Mouse (Mus musculus) limb, embryonic 10.5 days (tissue): ENCODE results near the gene Lrp11. TPM values are rescaled to one million over a fixed set of nuclear protein-coding genes. Genes with fewer than 3 reads are reported as not detected.

Experiments used
- DNase-seq: peaks from one replicate; pipeline ENCODE4 v3.0.0-alpha.2; 2017; ENCODE audit warnings: low spot score
- H3K27ac ChIP-seq: fragments of 300-500 bp; sonication (generic); 2 replicates; pipeline ENCODE4 v1.5.1; 2016; ENCODE audit warnings: mild to moderate bottlenecking
- H3K27me3 ChIP-seq: fragments of 300-500 bp; sonication (generic); 2 replicates; pipeline ENCODE4 v1.6.1; 2016; ENCODE audit warnings: low read depth, mild to moderate bottlenecking; ENCODE audit not compliant: poor library complexity, severe bottlenecking
- H3K36me3 ChIP-seq: fragments of 300-500 bp; sonication (generic); 2 replicates; pipeline ENCODE4 v1.6.1; 2016; ENCODE audit warnings: mild to moderate bottlenecking, moderate library complexity
- H3K4me1 ChIP-seq: fragments of 300-500 bp; sonication (generic); 2 replicates; pipeline ENCODE4 v1.6.1; 2016
- H3K4me3 ChIP-seq: fragments of 300-500 bp; sonication (generic); 2 replicates; pipeline ENCODE4 v1.5.1; 2016; ENCODE audit warnings: mild to moderate bottlenecking, moderate library complexity
- H3K9me3 ChIP-seq: fragments of 300-500 bp; sonication (generic); replicated peaks from 2 replicates; pipeline ENCODE4 v1.6.1; 2016; ENCODE audit warnings: mild to moderate bottlenecking
- WGBS: fragments of 180-500 bp; shearing (Covaris S2); methylation state at CpG from one replicate; pipeline ENCODE4 v1.1.7; 2016; 5-methylcytosine and 5-hydroxymethylcytosine counted together
- polyA plus RNA-seq: library from polyadenylated mRNA; unstranded; fragments of >200 nt; fragmentation: Nextera tagmentation; extraction: Ambion mirVana; gene quantifications from 2 replicates; pipeline ENCODE4 v1.2.1, GENCODE M21; 2016

The Lrp11 gene
- 1.4 and 1.6 TPM in 2 replicates for polyA plus RNA-seq

DNA sequence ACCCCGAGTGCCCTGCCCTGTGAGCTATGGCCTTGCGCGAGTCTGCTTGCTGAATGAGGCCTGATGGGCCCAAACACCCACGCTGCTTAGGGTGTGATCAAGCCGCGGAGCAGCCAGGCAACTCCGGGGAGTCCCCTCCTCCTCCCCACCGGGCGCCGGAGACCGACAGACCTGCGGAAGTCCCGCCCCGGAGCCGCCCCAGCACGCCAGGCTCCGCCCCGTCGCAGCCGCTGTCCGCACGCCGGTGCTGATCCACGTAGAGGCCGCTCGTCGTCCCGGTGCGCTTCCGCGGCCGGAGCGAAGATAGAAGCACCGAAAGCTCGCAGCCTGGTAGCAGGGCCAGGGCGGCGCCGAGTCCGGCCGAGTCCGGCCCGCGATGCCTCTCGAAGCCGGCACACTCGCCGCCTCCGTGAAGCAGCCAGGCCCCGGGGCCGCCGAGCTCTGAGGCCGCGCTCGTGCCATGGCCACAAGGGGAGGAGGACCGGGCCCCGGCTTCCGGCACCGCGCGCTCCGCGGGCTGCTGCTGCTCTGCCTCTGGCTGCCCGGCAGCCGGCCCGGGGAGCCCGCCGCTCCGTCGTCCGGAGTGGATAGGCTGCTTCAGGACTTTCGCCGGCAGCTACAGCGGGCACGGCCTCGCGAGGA lies at the start of gene Lrp11:
Gene Lrp11 (plus strand): TSS at position 209 of the 642 bp plus-strand sequence.
- DNase-seq: peak; percentile 98
- Histone ChIP-seq H3K4me3 (peak within 1 kb of the TSS; percentile 82), H3K4me1 (peaks cover 12% of the 10 kb centered on the region), H3K9me3 (no peaks in the 10 kb centered on the region), H3K27me3 (peaks cover 30% of the 10 kb centered on the region), H3K27ac (peak within 1 kb of the TSS; percentile 50; the same call in 1 of the 2 replicates), H3K36me3 (no peaks in the 10 kb centered on the region)
- WGBS: under 1% methylated on average over 70 of the region's 76 CpGs

DNA sequence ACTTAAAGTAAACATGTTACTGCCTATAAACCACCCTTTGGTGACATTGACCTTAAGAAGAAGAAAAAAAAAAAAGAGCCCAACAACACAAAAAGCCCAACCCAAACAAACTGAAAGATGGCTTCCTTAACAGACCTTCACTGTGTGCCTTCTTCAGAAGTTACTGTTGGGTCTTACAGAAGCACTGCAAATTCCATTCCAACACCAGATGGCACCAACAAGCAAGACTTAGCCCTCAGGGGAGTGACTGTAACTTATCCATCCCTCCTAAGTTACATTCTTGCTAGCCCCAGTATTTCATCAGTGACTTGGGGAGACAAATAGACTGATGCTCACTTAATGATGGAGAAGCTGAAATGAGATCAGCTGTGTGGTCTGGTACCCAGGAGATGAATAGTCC lies 11.6 kb upstream of the Lrp11 start:
- Histone ChIP-seq H3K4me1 (0 out of 2 replicates have a peak, but pooled peaks cover 7% of the 10 kb centered on the region), H3K36me3 (no peaks in the 10 kb centered on the region), H3K27ac (no peak overlapping the region), H3K4me3 (no peak overlapping the region), H3K9me3 (no peaks in the 10 kb centered on the region), H3K27me3 (no peaks in the 10 kb centered on the region)
- no peak for DNase-seq

DNA sequence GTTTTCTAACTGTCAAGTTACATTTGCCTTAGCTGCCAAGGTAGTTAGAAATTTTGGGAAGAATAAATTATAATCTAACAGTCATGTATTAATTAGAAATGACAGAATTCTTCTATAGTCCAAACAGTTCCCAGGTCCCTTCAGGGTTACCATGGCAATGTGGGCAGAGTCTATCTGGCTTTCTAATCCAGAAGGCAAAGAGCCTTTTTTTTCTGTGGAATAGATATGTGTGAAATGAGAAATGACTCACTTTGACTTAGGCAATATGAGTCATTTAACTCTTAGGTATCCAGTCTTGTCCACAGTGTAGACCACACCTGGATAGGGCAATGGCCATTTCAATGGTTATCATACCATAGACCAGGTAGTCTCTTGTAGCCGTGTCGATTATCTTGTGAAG lies 8.2 kb upstream of the Lrp11 start:
- Histone ChIP-seq H3K36me3 (no peaks in the 10 kb centered on the region), H3K9me3 (no peaks in the 10 kb centered on the region), H3K27ac (no peak overlapping the region), H3K4me3 (no peak overlapping the region), H3K4me1 (0 out of 2 replicates have a peak, but pooled peaks cover 7% of the 10 kb centered on the region), H3K27me3 (no peaks in the 10 kb centered on the region)
- WGBS: 97% methylated on average over 2 of the region's 2 CpGs
- no peak for DNase-seq

DNA sequence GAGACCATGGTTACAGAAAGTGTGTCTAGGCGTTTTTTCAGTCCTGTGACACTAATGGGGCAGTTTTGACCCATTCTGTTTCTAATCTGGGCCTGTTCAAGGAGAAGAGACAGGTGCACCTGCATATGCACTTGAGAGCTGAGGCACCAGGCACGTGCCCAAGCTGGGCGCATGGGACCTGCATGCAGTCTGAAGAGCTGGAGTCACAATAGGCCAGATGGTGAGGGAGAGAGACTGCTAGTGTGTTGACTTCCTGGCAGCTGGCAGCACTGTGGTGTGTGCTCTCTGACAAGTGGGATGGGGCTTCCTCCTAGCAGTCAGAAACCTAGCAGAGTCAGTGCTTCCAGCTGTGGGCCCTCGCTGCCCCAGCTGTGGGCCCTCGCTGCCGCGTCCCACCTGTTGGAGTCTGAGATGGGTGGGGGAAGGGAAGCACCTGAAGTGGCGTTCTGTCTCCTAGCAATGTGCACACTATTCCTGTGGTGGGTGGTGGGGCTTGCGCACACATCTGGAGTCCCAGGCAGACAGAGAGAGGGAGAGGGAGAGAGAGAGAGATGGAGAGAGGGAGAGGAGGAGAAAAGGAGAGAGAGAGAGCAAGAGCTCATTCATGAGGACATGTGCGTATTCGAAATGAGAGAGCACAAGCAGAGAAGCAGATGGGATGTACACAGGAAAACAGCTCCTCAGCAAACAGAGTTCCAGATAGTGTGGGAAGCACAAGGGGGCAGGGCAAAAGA lies 7.3 kb upstream of the Lrp11 start:
- no peaks in the 10 kb centered on the region for H3K36me3 ChIP-seq
- DNase-seq: peak; percentile 29
- H3K4me1 ChIP-seq: 0 out of 2 replicates have a peak, but pooled peaks cover 7% of the 10 kb centered on the region
- H3K4me3 ChIP-seq: no peak overlapping the region
- H3K9me3 ChIP-seq: no peaks in the 10 kb centered on the region
- H3K27me3 ChIP-seq: no peaks in the 10 kb centered on the region
- 44% methylated on average over 11 of the region's 11 CpGs for WGBS
- no peak overlapping the region for H3K27ac ChIP-seq

DNA sequence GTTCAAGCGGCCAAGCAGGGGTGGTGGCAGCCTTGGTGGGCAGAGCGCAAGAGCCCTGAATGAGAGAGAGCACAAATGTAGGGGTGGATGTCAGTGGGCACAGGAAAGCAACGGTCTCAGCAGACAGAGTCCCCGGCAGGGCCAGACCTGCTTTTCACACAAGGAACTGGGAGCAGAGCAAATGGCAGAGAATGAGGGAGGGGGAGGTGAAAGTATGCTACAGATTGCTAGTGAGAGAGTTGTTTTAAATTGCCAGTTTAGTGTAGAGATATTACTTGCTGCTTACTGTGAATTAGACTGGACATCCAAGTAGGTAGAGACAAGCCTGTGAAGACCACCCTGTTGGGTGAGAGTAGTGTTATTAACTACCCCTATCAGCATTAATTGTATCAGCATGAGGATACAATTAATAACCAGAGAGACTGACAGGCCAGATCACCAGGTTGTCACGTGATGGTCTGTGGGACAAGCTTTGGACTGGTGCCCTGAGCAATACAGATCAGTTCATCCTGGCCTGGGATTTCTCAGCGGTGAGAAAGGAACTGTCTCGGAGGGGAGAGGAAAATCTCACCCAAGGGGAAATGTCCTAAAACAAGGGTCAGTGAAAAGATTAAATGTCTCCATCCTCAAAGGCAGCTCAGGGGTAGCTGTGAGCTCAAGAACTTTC lies 6.6 kb upstream of the Lrp11 start:
- no peak for DNase-seq
- 0 out of 2 replicates have a peak, but pooled peaks cover 7% of the 10 kb centered on the region for H3K4me1 ChIP-seq
- no peaks in the 10 kb centered on the region; the same call in 1 of the 2 replicates for H3K27me3 ChIP-seq
- WGBS: 40% methylated on average over 7 of the region's 7 CpGs
- no peak overlapping the region for H3K4me3 ChIP-seq
- H3K27ac ChIP-seq: no peak overlapping the region
- H3K9me3 ChIP-seq: no peaks in the 10 kb centered on the region
- H3K36me3 ChIP-seq: no peaks in the 10 kb centered on the region

DNA sequence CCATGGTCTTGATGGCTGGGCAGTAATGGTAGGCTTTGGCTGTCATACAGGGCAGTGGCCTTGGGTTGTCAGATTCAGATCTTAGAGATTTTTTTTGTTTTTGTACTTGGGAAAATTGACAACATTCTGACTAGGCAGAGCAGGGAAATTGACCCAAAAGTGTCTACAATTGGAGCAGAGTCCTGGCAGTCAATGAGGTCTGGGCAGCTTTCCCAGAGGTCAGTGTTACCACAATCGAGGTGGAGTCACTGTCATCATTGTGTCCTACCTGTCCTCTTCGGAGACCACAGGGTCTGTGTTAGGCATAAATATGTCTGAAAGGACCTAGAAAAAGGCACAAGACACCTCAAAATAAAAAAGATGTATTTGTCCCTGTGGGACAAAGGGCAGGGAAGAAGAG lies 2.8 kb upstream of the Lrp11 start:
- peaks cover 22% of the 10 kb centered on the region for H3K27me3 ChIP-seq
- no peaks in the 10 kb centered on the region for H3K9me3 ChIP-seq
- WGBS: 86% methylated on average over 2 of the region's 2 CpGs
- no peak overlapping the region for H3K4me3 ChIP-seq
- no peak overlapping the region for H3K27ac ChIP-seq
- H3K36me3 ChIP-seq: no peaks in the 10 kb centered on the region
- no peak for DNase-seq
- H3K4me1 ChIP-seq: peaks cover 19% of the 10 kb centered on the region

DNA sequence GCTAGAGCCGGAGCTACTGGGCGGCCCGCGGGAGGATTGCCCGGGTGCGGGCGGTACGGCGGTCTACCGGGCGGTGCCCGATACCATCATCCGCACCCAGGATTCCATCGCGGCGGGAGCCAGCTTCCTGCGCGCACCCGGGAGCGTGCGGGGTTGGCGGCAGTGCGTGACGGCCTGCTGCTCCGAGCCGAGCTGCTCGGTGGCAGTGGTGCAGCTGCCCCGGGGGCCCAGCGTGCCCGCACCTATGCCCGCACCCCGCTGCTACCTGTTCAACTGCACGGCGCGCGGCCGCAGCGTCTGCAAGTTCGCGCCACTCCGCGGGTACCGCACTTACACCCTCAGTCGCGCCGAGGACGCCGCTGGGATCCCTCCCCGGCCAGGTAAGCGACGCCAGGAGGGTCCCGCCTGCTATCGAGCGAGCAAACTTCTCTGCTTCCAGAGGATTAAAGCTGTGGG lies 662 bp downstream of the Lrp11 start:
- H3K36me3 ChIP-seq: no peaks in the 10 kb centered on the region
- whole genome bisulfite sequencing: under 1% methylated on average over 54 of the region's 54 CpGs
- H3K4me1 ChIP-seq: peaks cover 12% of the 10 kb centered on the region
- no peak overlapping the region for H3K27ac ChIP-seq
- peak overlapping the region; percentile 82 for H3K4me3 ChIP-seq
- peak; percentile 40 for DNase-seq
- H3K27me3 ChIP-seq: peaks cover 30% of the 10 kb centered on the region
- no peaks in the 10 kb centered on the region for H3K9me3 ChIP-seq

DNA sequence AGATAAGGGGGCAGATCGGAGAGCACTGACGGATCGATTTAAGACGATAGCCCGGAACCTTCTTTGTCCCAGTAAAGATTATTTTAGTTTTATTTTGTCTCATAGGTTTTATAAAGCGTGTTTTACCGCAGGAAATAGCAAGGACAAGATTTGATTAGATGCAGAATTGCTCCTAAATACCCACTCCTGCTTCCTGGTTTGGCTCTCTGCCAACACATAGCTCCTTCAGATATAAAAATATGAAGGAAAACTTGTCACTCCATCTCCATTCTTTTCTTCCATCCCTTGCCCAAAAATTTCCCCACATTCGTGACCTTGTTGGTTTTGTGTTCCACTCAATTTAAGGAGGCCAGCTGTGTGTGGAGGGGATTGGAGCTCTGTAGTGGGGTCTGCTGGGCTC lies 1.2 kb downstream of the Lrp11 start:
- peaks cover 12% of the 10 kb centered on the region for H3K4me1 ChIP-seq
- H3K36me3 ChIP-seq: no peaks in the 10 kb centered on the region
- peaks cover 30% of the 10 kb centered on the region for H3K27me3 ChIP-seq
- H3K9me3 ChIP-seq: no peaks in the 10 kb centered on the region
- DNase-seq: no peak
- H3K4me3 ChIP-seq: peak overlapping the region; percentile 82
- 8% methylated on average over 8 of the region's 8 CpGs for WGBS
- H3K27ac ChIP-seq: no peak overlapping the region

DNA sequence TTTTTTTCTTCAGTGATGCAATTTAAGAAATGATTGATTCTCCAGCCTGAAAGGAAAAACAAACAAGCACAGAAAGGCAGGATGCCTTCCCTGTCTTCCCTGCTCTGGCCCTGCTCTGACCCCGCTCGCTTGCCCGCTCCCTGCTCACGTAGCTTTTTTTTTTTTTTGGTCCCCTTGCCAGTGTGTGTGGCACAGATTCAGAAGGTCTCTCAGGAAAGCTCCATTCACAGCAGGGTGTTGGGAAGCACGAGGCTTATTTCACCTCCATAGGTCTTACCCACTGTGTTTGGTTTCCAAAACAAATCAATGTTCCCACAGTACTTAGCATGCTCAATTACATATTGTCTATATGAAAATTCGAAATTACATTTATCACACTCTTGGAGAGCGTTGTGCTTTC lies 5.2 kb downstream of the Lrp11 start:
- WGBS: 42% methylated on average over 7 of the region's 7 CpGs
- Histone ChIP-seq H3K4me3 (no peak overlapping the region), H3K4me1 (peaks cover 7% of the 10 kb centered on the region), H3K27me3 (peaks cover 28% of the 10 kb centered on the region), H3K27ac (no peak overlapping the region), H3K36me3 (no peaks in the 10 kb centered on the region), H3K9me3 (no peaks in the 10 kb centered on the region)
- no peak for DNase-seq

DNA sequence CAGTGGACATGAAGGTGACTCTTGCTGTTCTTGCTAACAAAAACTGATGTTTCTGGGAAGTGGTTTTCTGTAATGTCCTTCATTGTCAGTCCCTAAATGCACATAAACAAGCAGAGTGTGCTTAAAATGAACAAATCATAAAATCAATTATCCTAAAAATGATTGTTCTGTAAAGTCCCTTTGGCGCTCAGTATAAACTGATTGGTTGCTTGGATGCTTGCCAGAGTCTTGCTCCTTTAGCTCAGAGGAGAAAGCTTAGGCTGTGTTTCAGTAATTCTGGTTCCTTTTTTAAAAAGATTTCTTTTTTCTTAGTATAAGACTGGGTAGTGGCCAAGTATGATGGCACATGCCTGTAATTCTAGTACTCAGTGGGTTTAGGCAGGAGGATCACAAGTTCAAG lies 6.7 kb downstream of the Lrp11 start:
- Histone ChIP-seq H3K36me3 (no peaks in the 10 kb centered on the region), H3K9me3 (no peaks in the 10 kb centered on the region), H3K4me3 (no peak overlapping the region), H3K27me3 (peaks cover 13% of the 10 kb centered on the region), H3K4me1 (no peaks in the 10 kb centered on the region), H3K27ac (no peak overlapping the region)
- WGBS: 100% methylated on average over 1 of the region's 1 CpGs
- DNase-seq: no peak

DNA sequence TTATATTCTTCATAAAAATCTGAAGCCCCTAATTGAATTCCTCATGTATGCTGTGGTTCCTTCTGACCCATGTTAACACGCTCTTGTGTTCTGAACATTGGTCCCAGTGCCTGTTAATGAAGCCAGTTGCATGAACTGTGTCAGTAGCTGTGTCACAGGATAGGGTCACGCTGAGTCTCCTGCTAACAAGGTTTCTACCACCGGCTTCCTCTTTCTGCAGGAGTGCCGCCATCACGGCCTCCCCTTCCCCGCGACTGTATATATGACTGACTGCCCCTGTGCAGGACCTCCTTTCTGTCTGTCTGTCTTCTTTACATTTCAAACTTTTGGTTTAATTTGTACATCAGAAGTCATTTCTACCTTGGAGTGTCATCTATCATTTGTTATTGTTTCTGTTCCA lies 8.6 kb downstream of the Lrp11 start:
- Histone ChIP-seq H3K27me3 (no peaks in the 10 kb centered on the region), H3K27ac (no peak overlapping the region), H3K4me3 (no peak overlapping the region), H3K9me3 (no peaks in the 10 kb centered on the region), H3K36me3 (no peaks in the 10 kb centered on the region), H3K4me1 (no peaks in the 10 kb centered on the region)
- WGBS: 90% methylated on average over 7 of the region's 7 CpGs
- DNase-seq: no peak

DNA sequence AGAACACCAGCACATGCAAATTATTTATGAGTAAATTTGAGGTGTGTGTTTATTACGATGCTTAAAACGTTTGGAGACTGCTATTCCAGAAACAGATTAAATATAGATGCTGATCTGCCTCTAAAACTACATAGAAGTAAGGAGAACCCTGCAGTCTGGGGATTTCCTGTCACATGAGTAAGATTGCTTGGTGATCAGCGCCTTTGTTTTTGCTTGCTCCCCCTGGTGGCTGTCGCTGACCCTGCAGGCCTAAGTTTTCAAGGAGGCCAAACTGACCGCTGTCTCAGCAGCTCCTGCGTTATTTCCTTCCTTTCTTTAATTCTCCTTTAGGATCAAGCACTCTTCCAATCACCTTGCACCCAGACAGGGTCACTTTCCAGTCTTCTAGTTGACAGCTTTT lies 11.0 kb downstream of the Lrp11 start:
- Histone ChIP-seq H3K36me3 (no peaks in the 10 kb centered on the region), H3K9me3 (no peaks in the 10 kb centered on the region), H3K27ac (no peak overlapping the region), H3K27me3 (no peaks in the 10 kb centered on the region), H3K4me1 (no peaks in the 10 kb centered on the region), H3K4me3 (no peak overlapping the region)
- DNase-seq: peak; percentile 80
- WGBS: 16% methylated on average over 6 of the region's 6 CpGs

DNA sequence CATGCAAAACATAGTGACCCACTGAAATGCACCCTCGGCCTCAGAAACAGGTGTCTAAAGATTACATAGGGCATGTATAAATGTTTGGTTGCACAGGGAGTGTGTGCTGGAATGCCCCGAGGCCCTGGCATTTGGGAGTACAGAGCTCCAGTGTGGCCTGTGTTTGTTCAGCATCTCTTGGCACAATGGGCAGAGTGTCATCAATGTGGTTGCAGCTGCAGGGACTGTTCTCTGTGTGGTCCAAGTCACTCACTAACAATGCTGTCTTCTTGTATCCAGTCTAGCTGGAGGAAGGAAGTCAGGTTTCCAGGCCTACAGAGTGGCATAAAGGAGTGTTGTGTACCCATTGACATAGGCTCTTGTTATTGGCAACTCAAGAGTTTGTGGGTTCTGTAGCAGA lies 15.6 kb downstream of the Lrp11 start:
- no peaks in the 10 kb centered on the region for H3K36me3 ChIP-seq
- H3K4me1 ChIP-seq: no peaks in the 10 kb centered on the region
- H3K27me3 ChIP-seq: no peaks in the 10 kb centered on the region
- 93% methylated on average over 2 of the region's 2 CpGs for WGBS
- DNase-seq: no peak
- no peak overlapping the region for H3K27ac ChIP-seq
- H3K9me3 ChIP-seq: no peaks in the 10 kb centered on the region
- H3K4me3 ChIP-seq: no peak overlapping the region
